40 mouse cellular contexts compared by ENCODE assay signal in the genomic region with DNA sequence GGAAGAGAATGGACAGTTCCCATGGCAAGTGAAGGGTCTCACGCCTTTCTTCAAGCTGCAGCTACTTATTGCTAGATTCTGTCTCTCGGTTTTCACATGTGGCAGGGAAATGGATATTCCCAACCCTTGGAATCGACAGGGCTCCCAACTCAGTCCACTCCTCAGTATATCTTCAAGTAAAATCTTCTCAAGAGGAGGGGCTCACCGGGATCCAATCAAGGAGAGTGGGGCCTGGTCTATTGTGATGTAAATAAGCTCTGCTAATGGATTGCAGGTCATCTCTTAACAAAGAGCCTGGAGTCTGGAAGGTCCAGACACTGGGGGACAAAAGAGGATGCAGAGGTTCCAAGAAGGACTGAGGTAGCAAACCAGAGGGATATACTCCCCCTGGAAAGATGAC. TPM values are rescaled to one million over a fixed set of nuclear protein-coding genes. Genes with fewer than 3 reads are reported as not detected.
A peak's percentile ranks its signal among the peaks of the same experiment; 100 is the strongest.
DNase-seq lines count a peak whose midpoint lies in the region; ATAC-seq and TF ChIP-seq lines count a peak whose summit lies in the region.
"Had no signal": no experiment of that assay in that cellular context is flagged by ENCODE, and none has a peak within 500 bp of the region (broad histone marks: within the 10 kb centered on the region; RNA-seq: fewer than 3 reads in every experiment).

No protein-coding gene starts in this region.

- intact Hi-C loops in left cerebral cortex, postnatal 36 days (cut with DNase I): no loop called here

- no peaks in the 10 kb centered on the region for H3K36me3 ChIP-seq in midbrain, embryonic 10.5 days
- no peaks in the 10 kb centered on the region for H3K36me3 ChIP-seq in midbrain, embryonic 15.5 days (replicated peaks)
- H3K36me3 ChIP-seq in ES-E14 (ENCODE audit: control insufficient read depth, insufficient read depth, low read length, poor library complexity, severe bottlenecking): no peaks in the 10 kb centered on the region
- H3K36me3 ChIP-seq: embryonic facial prominence, embryonic 10.5 days; embryonic facial prominence, embryonic 15.5 days; heart, embryonic 12.5 days; intestine, embryonic 15.5 days; limb, embryonic 12.5 days; liver, embryonic 15.5 days; neural tube, embryonic 12.5 days had no signal

- H3K27ac ChIP-seq in midbrain, embryonic 10.5 days (replicated peaks): 0 out of 2 replicates have a peak overlapping the region, but pooled peaks have one; percentile 1
- no peak overlapping the region for H3K27ac ChIP-seq in midbrain, embryonic 15.5 days
- no peak overlapping the region for H3K27ac ChIP-seq in ES-E14 (ENCODE audit: insufficient read depth, low read depth, low read length, poor library complexity, severe bottlenecking)
- H3K27ac ChIP-seq: embryonic facial prominence, embryonic 10.5 days; embryonic facial prominence, embryonic 15.5 days; forebrain, embryonic 13.5 days; gastrocnemius, adult 2 months; heart, adult 2 months; intestine, embryonic 15.5 days; limb, embryonic 12.5 days; liver, embryonic 15.5 days; neural tube, embryonic 12.5 days had no signal

- in situ Hi-C loops in ES-E14 (cut with MboI; ENCODE audit: low sequenced_read_pairs in 2 of 2, unreplicated experiment in 2 of 2): no loop called here

- no peaks in the 10 kb centered on the region for H3K9me3 ChIP-seq in midbrain, embryonic 10.5 days (replicated peaks)
- no peaks in the 10 kb centered on the region for H3K9me3 ChIP-seq in midbrain, embryonic 15.5 days
- no peaks in the 10 kb centered on the region for H3K9me3 ChIP-seq in ES-E14 (ENCODE audit: control insufficient read depth, insufficient read depth, low read depth, low read length)
- H3K9me3 ChIP-seq: embryonic facial prominence, embryonic 10.5 days; embryonic facial prominence, embryonic 15.5 days; forebrain, embryonic 13.5 days; heart, embryonic 12.5 days; intestine, embryonic 15.5 days; limb, embryonic 12.5 days; liver, embryonic 15.5 days; neural tube, embryonic 12.5 days had no signal

- no peak overlapping the region for H3K4me2 ChIP-seq in midbrain, embryonic 15.5 days
- H3K4me2 ChIP-seq: embryonic facial prominence, embryonic 15.5 days; forebrain, embryonic 13.5 days; heart, embryonic 12.5 days; intestine, embryonic 15.5 days; limb, embryonic 12.5 days; liver, embryonic 15.5 days; lung, embryonic 14.5 days; neural tube, embryonic 12.5 days had no signal

- WGBS in midbrain, embryonic 10.5 days: 48% methylated on average over 4 of the region's 4 CpGs
- 46% methylated on average over 4 of the region's 4 CpGs for WGBS in midbrain, embryonic 15.5 days

- no peak for TF ChIP-seq CTCF in brain, embryonic 14.5 days (IDR thresholded peaks at IDR 0.05; ENCODE audit: borderline replicate concordance, extremely low read depth, insufficient read depth, insufficient read length)

- no peak for ATAC-seq in midbrain, embryonic 15.5 days (replicated peaks)
- ATAC-seq: CD4-positive, CD25-positive, alpha-beta regulatory T cell, adult 4 months; forebrain, embryonic 13.5 days; hindbrain, embryonic 16.5 days; intestine, embryonic 15.5 days had no signal

- no peak for TF ChIP-seq POLR2A in brain, embryonic 14.5 days (IDR thresholded peaks at IDR 0.05; ENCODE audit: borderline replicate concordance, extremely low read depth, insufficient read depth, insufficient read length, poor library complexity, severe bottlenecking)

- H3K4me3 ChIP-seq in midbrain, embryonic 10.5 days: no peak overlapping the region
- no peak overlapping the region for H3K4me3 ChIP-seq in midbrain, embryonic 15.5 days
- no peak overlapping the region for H3K4me3 ChIP-seq in ES-E14 (ENCODE audit: insufficient read depth in 1 of 2, low read depth in 1 of 2, low read length in 2 of 2, poor library complexity in 1 of 2, severe bottlenecking in 1 of 2)
- H3K4me3 ChIP-seq: embryonic facial prominence, embryonic 10.5 days; embryonic facial prominence, embryonic 15.5 days; forebrain, embryonic 13.5 days; gastrocnemius, adult 2 months; heart, adult 2 months; heart, embryonic 12.5 days; intestine, embryonic 15.5 days; limb, embryonic 12.5 days; liver, embryonic 15.5 days; myocyte; neural tube, embryonic 12.5 days had no signal

- H3K9ac ChIP-seq in midbrain, embryonic 15.5 days: no peak overlapping the region
- H3K9ac ChIP-seq in ES-E14 (ENCODE audit: insufficient read depth, low read depth, low read length, poor library complexity, severe bottlenecking): no peak overlapping the region
- H3K9ac ChIP-seq: embryonic facial prominence, embryonic 15.5 days; forebrain, embryonic 13.5 days; heart, embryonic 12.5 days; intestine, embryonic 15.5 days; limb, embryonic 12.5 days; liver, embryonic 15.5 days; lung, embryonic 14.5 days; neural tube, embryonic 12.5 days had no signal

- no peak for DNase-seq in midbrain, embryonic 10.5 days (ENCODE audit: low spot score)
- peak; percentile 16 for DNase-seq in ES-E14 (ENCODE audit: low read depth, low spot score)
- peak; percentile 26 for DNase-seq in brain, embryonic 14.5 days (ENCODE audit: low read depth)
- peak; percentile 12 for DNase-seq in mesoderm, embryonic 11.5 days (ENCODE audit: low read depth, low spot score)
- DNase-seq in left cerebral cortex, postnatal 36 days (ENCODE audit: low spot score in 2 of 2): no peak
- no peak for DNase-seq in spleen, postnatal 4 days (ENCODE audit: low spot score in 2 of 2)
- DNase-seq: adrenal gland, postnatal 10 days; cerebellum, adult 11 months; cerebellum, adult 9-10 months; cerebellum, postnatal 36 days; gastrocnemius, adult 2 months; gastrocnemius, postnatal 36 days; heart, adult 2 months; heart, postnatal 4 days; kidney, adult 9 months; kidney, postnatal 25 days; thymus, postnatal 4 days had no signal

- peaks cover 30% of the 10 kb centered on the region for H3K27me3 ChIP-seq in midbrain, embryonic 10.5 days (ENCODE audit: low read depth, poor library complexity, severe bottlenecking)
- 0 out of 2 replicates have a peak, but pooled peaks cover 3% of the 10 kb centered on the region for H3K27me3 ChIP-seq in midbrain, embryonic 15.5 days (replicated peaks)
- H3K27me3 ChIP-seq: intestine, embryonic 15.5 days; liver, embryonic 15.5 days had no signal

- H3K4me1 ChIP-seq in midbrain, embryonic 10.5 days: peaks cover 15% of the 10 kb centered on the region
- H3K4me1 ChIP-seq in midbrain, embryonic 15.5 days: no peaks in the 10 kb centered on the region
- peaks cover 0 to 2% of the 10 kb centered on the region in 2 experiments; a peak in 1 of 4 replicates for H3K4me1 ChIP-seq in ES-E14 (ENCODE audit: control insufficient read depth in 2 of 2, insufficient read depth in 2 of 2, low read length in 2 of 2, poor library complexity in 1 of 2)
- H3K4me1 ChIP-seq: embryonic facial prominence, embryonic 10.5 days; embryonic facial prominence, embryonic 15.5 days; heart, embryonic 12.5 days; intestine, embryonic 15.5 days; limb, embryonic 12.5 days; liver, embryonic 15.5 days; neural tube, embryonic 12.5 days had no signal

TF ChIP-seq in ES-E14, 5 proteins besides CTCF, POLR2A, EP300 and RAD21:
- no peak for TF ChIP-seq HCFC1 (IDR thresholded peaks at IDR 0.05; ENCODE audit: borderline replicate concordance, insufficient read depth, low read length)
- TF ChIP-seq CHD2 (IDR thresholded peaks at IDR 0.05; ENCODE audit: low read depth, low read length): no peak
- TF ChIP-seq MAFK (IDR thresholded peaks at IDR 0.05; ENCODE audit: insufficient read depth, low read depth, low read length): no peak
- TF ChIP-seq ZNF384 (IDR thresholded peaks at IDR 0.05; ENCODE audit: low read depth, low read length): no peak
- TF ChIP-seq ZC3H11A (IDR thresholded peaks at IDR 0.05; ENCODE audit: borderline replicate concordance, low read depth, low read length): no peak

RNA-seq across cellular contexts. Expression of a gene that starts 17.1 kb away (rescaled TPM):
- polyA plus RNA-seq in midbrain, embryonic 10.5 days (2016; fragmentation: Nextera tagmentation; extraction: Ambion mirVana): not detected in 2 replicates
- 0.09 and 0.15 TPM in 2 replicates for polyA plus RNA-seq in midbrain, embryonic 15.5 days (2015; fragmentation: Nextera tagmentation; extraction: Ambion mirVana)
- not detected in 2 replicates for total RNA-seq in ES-E14 (2012; rRNA removed)
- 0.11 and 0.29 TPM in 2 replicates for polyA plus RNA-seq in brain, embryonic 14.5 days (2012; rRNA removed)
- not detected for total RNA-seq in left cerebral cortex, postnatal 36 days (2021)
- total RNA-seq: adrenal gland, postnatal 10 days; gastrocnemius, adult 2 months; gastrocnemius, postnatal 36 days; heart, adult 2 months; heart, postnatal 4 days; layer of hippocampus, adult 18-20 months; left cerebral cortex, adult 18-20 months; left cerebral cortex, postnatal 14 days; liver, adult 2 months; megakaryocyte progenitor cell, adult 5-6 weeks; midbrain, postnatal 0 days had no signal
- polyA plus RNA-seq: CD4-positive, CD25-positive, alpha-beta regulatory T cell, adult 4 months; embryonic facial prominence, embryonic 10.5 days; embryonic facial prominence, embryonic 15.5 days; heart, adult 2 months; heart, embryonic 12.5 days; heart, postnatal 0 days; intestine, embryonic 15.5 days; limb, embryonic 12.5 days; liver, adult 2 months; liver, embryonic 15.5 days; lung, embryonic 14.5 days; midbrain, postnatal 0 days; myocyte; neural tube, embryonic 12.5 days; stomach, embryonic 14.5 days; testis, adult 2 months; thymus, postnatal 0 days had no signal

Comparison
In these comparisons a context has a peak if more than half of its experiments do, and no peak if none do; other contexts are left out.
1. DNase-seq: peak in ES-E14 (single experiment), brain, embryonic 14.5 days (single experiment) and mesoderm, embryonic 11.5 days (single experiment); none in midbrain, embryonic 10.5 days (single experiment), left cerebral cortex, postnatal 36 days (0 of 2) and spleen, postnatal 4 days (0 of 2).